ENCODE assay signal across 15 mouse cellular contexts in the genomic region with DNA sequence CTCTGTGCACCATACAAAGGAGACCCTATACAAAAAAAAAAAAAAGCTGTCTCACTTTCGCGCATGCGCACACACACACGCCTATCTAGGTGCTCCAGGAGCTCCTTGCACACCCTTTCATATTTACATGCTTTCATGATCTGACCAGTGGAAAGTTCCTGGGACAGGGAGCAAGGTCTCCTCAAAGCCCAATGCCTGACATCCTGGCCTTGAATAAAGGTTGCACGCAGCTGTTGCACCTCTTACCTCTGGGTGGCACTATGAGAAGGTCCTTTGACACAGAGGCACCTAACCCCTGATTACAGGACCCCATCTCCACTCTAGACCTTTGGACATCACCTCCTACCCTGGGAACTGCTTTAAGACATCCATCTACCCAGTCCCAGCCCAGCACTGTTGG. TPM values are rescaled to one million over a fixed set of nuclear protein-coding genes. Genes with fewer than 3 reads are reported as not detected.
DNase-seq lines count a peak whose midpoint lies in the region; ATAC-seq and TF ChIP-seq lines count a peak whose summit lies in the region.
"Had no signal": no experiment of that assay in that cellular context is flagged by ENCODE, and none has a peak within 500 bp of the region (broad histone marks: within the 10 kb centered on the region; RNA-seq: fewer than 3 reads in every experiment).

No protein-coding gene starts in this region.

- DNase-seq in adrenal gland, adult (ENCODE audit: inconsistent age in 2 of 2, low spot score in 1 of 2) = peak; percentile 44 to 69
- DNase-seq in adrenal gland, adult 18-20 months (ENCODE audit: low spot score in 2 of 2) = no peak
- no peak for DNase-seq in heart, adult 2 months
- no peak for DNase-seq in heart, postnatal 25 days (ENCODE audit: low spot score)
- no peak for DNase-seq in lung, embryonic 14.5 days
- no peak for DNase-seq in lung, adult 18-20 months
- DNase-seq in R1 (ENCODE audit: low read depth, low spot score) = peak; percentile 24
- no peak for DNase-seq in urinary bladder, adult 2 months (ENCODE audit: low spot score)
- DNase-seq: kidney, postnatal 4 days; thymus, adult 2 months had no signal

- H3K27me3 ChIP-seq in heart, adult 2 months (ENCODE audit: control insufficient read depth, insufficient read depth, low read length) = peaks cover 1% of the 10 kb centered on the region; the same call in 1 of the 2 replicates
- H3K27me3 ChIP-seq in lung, embryonic 14.5 days (ENCODE audit: insufficient read depth, low read length) = no peaks in the 10 kb centered on the region
- H3K27me3 ChIP-seq: forebrain, embryonic 13.5 days; intestine, embryonic 15.5 days; limb, embryonic 15.5 days; midbrain, embryonic 12.5 days had no signal

- 84% methylated on average over 5 of the region's 5 CpGs for WGBS in heart, adult 2 months
- 67% methylated on average over 5 of the region's 5 CpGs for whole genome bisulfite sequencing in lung, embryonic 14.5 days

- H3K9ac ChIP-seq in heart, adult 2 months (ENCODE audit: low read depth, low read length) = no peak overlapping the region
- H3K9ac ChIP-seq in lung, embryonic 14.5 days = no peak overlapping the region
- H3K9ac ChIP-seq: forebrain, embryonic 13.5 days; intestine, embryonic 15.5 days; limb, embryonic 15.5 days; midbrain, embryonic 12.5 days had no signal

- no peaks in the 10 kb centered on the region for H3K9me3 ChIP-seq in lung, embryonic 14.5 days (ENCODE audit: low read depth, low read length)
- H3K9me3 ChIP-seq: forebrain, embryonic 13.5 days; intestine, embryonic 15.5 days; limb, embryonic 15.5 days; midbrain, embryonic 12.5 days had no signal

- no peaks in the 10 kb centered on the region for H3K4me1 ChIP-seq in heart, adult 2 months (ENCODE audit: control insufficient read depth, insufficient read depth, low read length)
- H3K4me1 ChIP-seq in lung, embryonic 14.5 days (ENCODE audit: insufficient read depth) = 0 out of 2 replicates have a peak, but pooled peaks cover 2% of the 10 kb centered on the region
- H3K4me1 ChIP-seq: forebrain, embryonic 13.5 days; intestine, embryonic 15.5 days; limb, embryonic 15.5 days; midbrain, embryonic 12.5 days had no signal

- no peak overlapping the region for H3K27ac ChIP-seq in heart, adult 2 months
- no peak overlapping the region for H3K27ac ChIP-seq in lung, embryonic 14.5 days (ENCODE audit: low read depth)
- H3K27ac ChIP-seq: forebrain, embryonic 13.5 days; intestine, embryonic 15.5 days; limb, embryonic 15.5 days; midbrain, embryonic 12.5 days had no signal

- intact Hi-C loops in heart, adult 2 months (cut with DNase I) = no loop called here
- intact Hi-C loops in heart, postnatal 25 days (cut with DNase I) = no loop called here

- TF ChIP-seq EP300 in heart, adult 2 months (IDR thresholded peaks at IDR 0.05; ENCODE audit: insufficient read depth, low read depth, low read length) = no peak

- H3K4me3 ChIP-seq in heart, adult 2 months = no peak overlapping the region
- H3K4me3 ChIP-seq in lung, embryonic 14.5 days (ENCODE audit: low read depth, low read length) = no peak overlapping the region
- H3K4me3 ChIP-seq: forebrain, embryonic 13.5 days; intestine, embryonic 15.5 days; limb, embryonic 15.5 days; midbrain, embryonic 12.5 days had no signal

- no peaks in the 10 kb centered on the region for H3K36me3 ChIP-seq in heart, adult 2 months (ENCODE audit: control insufficient read depth, insufficient read depth, low read length)
- H3K36me3 ChIP-seq in lung, embryonic 14.5 days (ENCODE audit: insufficient read depth) = no peaks in the 10 kb centered on the region
- H3K36me3 ChIP-seq: intestine, embryonic 15.5 days; limb, embryonic 15.5 days; midbrain, embryonic 12.5 days had no signal

- no peak overlapping the region for H3K4me2 ChIP-seq in lung, embryonic 14.5 days
- H3K4me2 ChIP-seq: forebrain, embryonic 13.5 days; heart, embryonic 11.5 days; intestine, embryonic 15.5 days; limb, embryonic 15.5 days; midbrain, embryonic 12.5 days had no signal

- peak; percentile 40 for TF ChIP-seq CTCF in heart, adult 2 months (IDR thresholded peaks at IDR 0.05)
- peak; percentile 40; the same call in 1 of the 2 replicates for TF ChIP-seq CTCF in lung, embryonic 14.5 days (IDR thresholded peaks at IDR 0.05; ENCODE audit: low read depth)

- TF ChIP-seq POLR2A in heart, adult 2 months (IDR thresholded peaks at IDR 0.05; ENCODE audit: insufficient read depth, low read depth, low read length) = no peak

- H3K79me2 ChIP-seq in heart, adult 2 months (replicated peaks; ENCODE audit: control insufficient read depth, insufficient read depth, low read length) = no peaks in the 10 kb centered on the region

- ATAC-seq in lung, embryonic 14.5 days (ENCODE audit: insufficient read depth) = no peak
- ATAC-seq: forebrain, embryonic 13.5 days; intestine, embryonic 15.5 days had no signal

RNA-seq across cellular contexts. Expression of a gene that starts 35.9 kb away (rescaled TPM):
- 10 to 100 TPM; 43.7 to 57.9 TPM for total RNA-seq in adrenal gland, adult 18-20 months (2021)
- 100 to 1,000 TPM in 1 of 2 experiments, 10 to 100 TPM in 1; 84.9 to 104 TPM for total RNA-seq in heart, adult 2 months (2021)
- polyA plus RNA-seq in heart, adult 2 months (2012; rRNA removed) = 88.5 and 127 TPM in 2 replicates
- 100 to 1,000 TPM; 129 to 132 TPM for total RNA-seq in heart, postnatal 25 days (2021)
- polyA plus RNA-seq in lung, embryonic 14.5 days (2014; fragmentation: Nextera tagmentation; extraction: Ambion mirVana) = 118 and 121 TPM in 2 replicates
- 112 and 128 TPM in 2 replicates for polyA plus RNA-seq in urinary bladder, adult 2 months (2012; rRNA removed)

Comparison
In these comparisons a context has a peak if more than half of its experiments do, and no peak if none do; other contexts are left out.
1. DNase-seq: peak in adrenal gland, adult (2 of 2) and R1 (single experiment); none in adrenal gland, adult 18-20 months (0 of 2), heart, adult 2 months (0 of 2), heart, postnatal 25 days (single experiment), lung, embryonic 14.5 days (single experiment), lung, adult 18-20 months (0 of 2) and urinary bladder, adult 2 months (single experiment).